Mouse (Mus musculus) layer of hippocampus, adult 8-10 months (tissue): ENCODE data around the gene Ltbp1. TPM values are rescaled to one million over a fixed set of nuclear protein-coding genes. Genes with fewer than 3 reads are reported as not detected.

ENCODE experiments used
- DNase-seq, 2 experiments: peaks; one replicate each; pipeline ENCODE4 v3.0.0; 2022; ENCODE audit warnings: low spot score in 2 of 2
- total RNA-seq, 4 experiments: library from RNA; stranded (reverse); gene quantifications; 2 replicates each; pipeline ENCODE4 v1.2.4; 2022

Gene Ltbp1
- total RNA-seq, 4 experiments from 2014 or later = 5.7 to 9.0 (median 7.4) TPM

DNA sequence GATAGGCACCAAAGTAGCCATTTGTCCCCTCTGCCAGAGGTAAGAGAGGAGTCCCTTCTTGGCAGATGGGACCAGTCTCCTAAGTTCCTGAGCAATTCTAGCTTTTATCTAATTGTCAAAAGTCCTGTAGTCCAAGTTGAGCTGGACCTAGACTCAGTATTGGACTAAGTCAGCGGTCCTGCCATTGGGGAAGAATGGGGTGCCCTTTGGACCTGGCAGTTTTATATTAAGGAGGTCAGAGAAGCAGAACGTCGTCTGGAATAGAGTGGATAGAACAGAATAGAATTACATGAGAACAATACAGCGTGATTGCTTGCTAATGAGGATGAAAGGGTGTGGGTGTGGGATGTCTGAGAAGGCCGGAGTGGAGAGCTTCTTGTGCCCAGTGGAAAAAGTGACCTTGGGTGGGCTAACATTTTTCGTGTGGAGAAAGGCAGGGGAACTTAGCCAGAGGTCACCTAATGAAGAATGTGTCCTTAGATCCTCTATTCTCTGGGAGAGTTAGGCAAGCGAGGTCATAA is 167.4 kb downstream of the Ltbp1 start:
- no peak for DNase-seq

DNA sequence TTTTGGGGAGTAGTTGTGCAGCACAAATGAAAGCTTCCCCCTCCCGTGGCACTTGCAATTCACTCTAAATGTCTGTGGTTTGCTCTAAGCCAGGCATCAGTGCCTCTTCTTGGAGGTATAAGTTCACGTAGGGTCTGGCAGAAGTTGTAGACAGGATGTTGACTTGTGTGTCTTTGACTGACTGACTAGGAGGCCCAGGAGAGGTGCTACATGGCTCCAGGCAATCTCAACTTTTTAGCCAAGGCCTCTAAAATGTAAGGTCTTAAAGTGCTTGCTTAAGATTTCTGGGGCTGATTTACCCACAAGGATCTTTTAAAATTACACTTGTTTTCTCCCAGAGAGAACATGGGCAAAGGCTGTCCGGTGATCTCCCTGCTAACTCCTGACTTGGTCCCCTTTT is 169.1 kb downstream of the Ltbp1 start:
- DNase-seq = no peak

DNA sequence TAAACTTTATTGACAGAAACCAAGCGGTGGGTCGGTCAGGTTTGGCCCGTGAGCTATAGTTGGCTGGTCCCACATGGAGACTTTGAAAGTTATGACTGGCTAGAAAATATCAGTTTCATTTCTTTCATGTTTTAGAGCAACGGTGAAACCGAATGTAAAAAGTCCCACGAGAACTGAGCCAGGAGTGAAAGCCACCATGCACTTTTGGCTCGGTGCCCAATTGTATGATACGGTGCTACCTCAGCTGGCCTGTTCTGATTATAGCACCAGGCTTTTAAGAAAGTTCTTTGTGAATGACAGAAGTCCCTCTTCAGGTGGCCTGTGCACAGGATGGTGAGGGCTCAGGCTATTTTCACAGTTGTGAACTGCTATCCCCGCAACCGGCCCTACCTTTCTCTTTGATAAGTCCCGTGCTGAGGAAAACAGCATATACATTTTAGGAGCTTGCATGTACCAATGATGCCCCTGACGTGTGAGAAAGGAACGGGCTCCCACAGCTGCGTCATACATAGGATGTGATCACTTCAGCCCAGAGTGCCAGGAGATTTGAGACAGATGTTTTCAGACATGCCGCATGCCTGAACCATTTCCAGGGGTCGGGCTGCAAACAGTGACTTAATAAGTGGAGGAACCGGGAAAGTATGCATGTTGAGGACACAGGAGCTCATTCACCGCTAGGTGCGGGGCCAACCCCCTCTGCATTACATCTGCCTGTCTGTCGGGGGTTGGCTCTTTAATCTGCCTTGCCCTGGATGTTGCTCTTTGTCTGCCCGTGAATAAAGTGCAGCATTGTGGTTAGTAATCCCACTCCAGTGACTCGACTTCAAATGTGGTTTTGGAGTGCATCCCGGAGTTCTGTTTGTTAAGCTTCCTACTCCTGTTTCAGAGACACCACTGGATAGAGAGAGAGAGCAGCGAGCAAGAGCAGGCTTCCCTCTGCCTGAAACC is 172.8 kb downstream of the Ltbp1 start:
- DNase-seq = peak; percentile 6 to 16

DNA sequence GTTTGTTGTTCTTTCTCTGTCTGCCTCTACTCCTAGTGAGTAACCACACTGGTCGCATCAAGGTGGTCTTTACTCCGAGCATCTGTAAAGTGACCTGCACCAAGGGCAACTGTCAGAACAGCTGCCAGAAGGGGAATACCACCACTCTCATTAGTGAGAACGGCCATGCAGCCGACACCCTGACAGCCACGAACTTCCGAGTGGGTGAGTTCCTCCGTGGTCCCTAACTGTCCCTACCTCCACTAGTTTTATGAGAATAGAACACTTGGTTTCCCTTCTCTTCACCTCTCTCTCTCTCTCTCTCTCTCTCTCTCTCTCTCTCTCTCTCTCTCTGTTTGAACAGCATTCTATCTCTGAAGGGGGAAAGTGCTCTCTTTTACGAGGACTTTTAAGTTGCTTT is 173.6 kb downstream of the Ltbp1 start:
- DNase-seq = no peak

DNA sequence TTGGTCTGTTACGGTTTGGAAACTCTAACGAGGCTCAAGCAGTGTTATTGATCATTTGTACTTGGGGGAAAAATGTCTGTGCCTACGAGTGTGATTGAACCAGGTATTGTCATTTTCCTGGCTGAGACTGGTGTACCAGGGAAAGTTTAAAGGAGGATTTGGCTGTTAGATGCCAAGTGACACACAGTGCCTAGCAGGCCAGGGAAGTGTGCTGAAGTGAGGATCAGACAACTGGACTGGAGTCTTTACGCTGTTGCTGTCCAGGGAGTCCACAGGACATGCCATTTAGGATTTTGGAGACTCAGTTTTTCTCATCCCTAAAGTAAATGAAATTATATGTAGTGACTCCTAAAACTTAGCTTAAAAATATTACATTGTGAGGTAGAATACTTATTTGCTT is 174.9 kb downstream of the Ltbp1 start:
- DNase-seq = no peak

DNA sequence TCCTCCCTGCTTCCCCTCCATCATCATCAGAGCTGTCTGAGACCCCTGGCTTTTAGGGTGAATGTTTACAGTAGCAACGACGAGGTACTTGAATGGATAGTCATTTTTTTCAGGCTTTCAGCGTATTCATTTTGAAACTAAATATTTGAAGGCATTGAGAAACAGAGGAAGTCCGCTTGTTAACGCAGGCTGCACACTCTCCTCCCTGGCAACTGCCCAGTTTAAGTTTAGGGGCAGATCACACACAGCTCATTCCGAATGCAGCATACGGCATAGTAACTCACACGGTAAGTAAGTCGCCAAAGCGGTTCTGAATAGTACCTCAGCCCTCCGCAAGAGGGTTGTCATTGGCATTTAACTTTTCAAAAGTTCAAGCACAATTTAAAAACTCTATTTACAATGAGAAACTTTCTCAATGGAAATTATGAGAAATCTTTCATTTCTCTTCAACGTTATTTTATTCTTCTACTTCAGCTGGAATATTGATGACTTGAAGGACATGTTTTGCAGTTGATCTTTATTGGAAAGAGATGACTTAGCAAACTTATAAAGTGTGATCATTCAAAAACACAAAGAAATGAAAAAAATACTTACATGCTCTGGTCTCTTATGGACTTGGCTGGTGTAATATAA is 175.7 kb downstream of the Ltbp1 start:
- no peak for DNase-seq

DNA sequence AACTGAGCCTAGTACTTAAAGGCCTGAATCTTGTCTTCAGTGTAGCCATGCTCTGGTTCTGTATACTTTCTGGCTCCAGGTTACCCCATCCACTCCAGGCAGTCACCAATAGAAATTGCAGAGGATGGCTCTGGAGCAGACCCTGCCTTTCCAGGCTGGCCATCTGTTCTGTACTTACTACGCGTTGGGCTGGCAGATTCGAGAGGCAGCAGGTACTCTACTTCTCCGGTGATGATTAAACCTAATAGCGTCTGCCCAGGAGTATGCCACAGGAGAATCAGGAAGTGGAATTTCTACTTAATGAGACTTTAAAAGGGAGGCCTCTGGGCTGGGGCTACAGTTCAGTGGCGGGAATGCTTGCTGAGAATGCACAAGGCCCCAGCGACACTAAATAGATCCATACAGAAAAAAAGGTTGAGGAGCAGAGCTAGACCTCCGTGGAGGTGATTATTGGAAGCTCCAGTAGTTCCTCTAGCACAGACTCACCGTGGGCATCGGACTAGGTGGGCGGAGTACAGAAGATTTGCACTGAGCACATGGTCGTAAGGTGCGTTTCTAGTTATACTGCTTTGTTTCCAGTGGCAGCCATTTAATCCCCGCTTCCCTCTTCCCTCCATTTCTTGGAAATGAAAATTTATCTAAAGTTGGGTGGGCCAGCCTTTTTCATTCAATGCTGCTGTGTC is 177.1 kb downstream of the Ltbp1 start:
- DNase-seq = no peak

DNA sequence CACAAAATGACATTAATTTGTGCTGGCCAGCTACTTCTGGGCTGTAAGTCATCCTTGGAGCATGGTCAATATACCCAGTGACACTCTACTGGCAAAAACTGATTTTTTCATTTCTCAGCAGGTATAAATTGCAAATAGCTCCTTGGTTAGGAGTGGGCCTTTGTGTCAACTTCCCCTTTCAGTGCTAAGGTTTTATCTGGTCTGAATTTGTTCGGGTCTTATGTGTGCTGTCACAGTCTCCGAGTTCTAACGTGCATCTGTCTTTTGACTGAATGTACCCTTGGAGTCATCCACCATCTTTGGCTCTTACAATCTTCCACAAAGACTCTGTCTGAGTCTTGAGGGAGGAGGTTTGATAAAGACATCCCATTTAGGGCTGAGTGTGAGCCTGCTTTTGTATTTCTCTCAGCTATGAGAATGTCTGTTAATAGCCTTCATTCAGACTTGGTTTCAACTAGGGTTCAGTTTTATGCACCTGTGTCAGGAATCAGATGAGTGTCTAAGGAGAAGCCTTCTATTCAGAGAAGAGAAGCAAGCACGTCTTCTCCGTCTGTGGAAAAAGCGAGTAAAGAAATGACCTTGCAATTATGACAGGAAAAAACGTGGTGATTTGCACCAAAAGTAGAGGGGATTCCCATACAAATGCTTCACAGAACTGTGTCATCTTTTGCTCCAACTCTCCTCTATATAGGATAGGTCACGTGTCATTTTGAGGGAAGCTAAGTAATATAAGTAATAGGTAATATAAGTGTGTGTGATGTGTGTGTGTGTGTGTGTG is 181.6 kb downstream of the Ltbp1 start:
- no peak for DNase-seq

DNA sequence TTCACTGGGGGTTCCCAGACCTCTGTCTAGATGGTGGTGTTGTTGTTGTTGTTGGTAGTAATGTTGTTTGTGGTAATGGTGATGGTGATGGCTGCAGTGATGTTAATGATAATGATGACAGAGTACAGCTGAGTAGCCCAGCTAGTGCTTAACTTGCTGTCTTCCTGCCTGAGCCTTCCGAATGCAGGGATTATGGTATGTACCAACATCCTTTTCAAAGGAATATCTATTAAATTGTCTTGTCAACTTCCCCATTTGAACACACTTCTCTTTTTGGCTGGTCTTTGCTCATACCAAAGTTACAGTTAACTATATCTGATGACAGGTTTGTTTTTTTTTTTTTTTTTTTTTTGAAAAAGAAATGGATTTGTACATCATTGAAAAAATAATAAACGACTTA is 191.6 kb downstream of the Ltbp1 start:
- no peak for DNase-seq

DNA sequence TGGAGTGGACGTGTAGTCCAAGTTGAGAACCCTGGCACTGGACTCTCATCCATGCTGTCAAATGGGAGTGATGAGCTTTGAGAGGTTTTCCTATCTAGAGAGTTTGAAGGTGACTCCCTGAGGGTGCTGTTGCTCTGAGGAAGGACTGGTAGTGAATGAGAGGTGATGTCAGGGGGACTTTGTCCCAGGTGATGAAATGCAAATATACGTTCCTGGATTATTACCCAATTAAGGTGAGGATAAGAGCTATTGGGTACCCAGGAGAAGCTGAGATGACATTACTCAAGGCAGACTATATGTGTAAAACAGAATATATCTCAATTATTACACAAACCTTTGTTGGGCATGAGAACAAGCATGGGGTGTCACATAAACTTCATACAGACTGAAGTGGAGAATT is 193.4 kb downstream of the Ltbp1 start:
- no peak for DNase-seq

DNA sequence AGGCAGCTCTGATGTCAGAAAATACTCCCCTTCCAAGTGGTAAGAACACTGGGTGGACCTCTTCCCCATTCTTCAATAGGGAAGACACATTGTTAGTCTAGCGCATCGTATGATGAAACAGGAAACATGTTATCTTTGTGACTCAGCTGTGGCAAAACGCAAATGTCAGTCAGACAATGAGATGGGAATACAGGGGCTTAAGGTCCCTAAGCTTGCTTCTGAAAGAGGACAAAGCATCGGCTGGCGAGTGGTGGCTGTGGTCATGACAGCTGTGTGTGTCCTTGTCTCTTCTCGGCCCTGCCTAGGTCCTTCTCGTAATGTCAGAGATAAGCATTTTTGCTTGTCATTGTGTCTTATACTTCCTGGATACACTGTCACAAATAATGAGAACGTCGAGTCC is 194.3 kb downstream of the Ltbp1 start:
- no peak for DNase-seq

DNA sequence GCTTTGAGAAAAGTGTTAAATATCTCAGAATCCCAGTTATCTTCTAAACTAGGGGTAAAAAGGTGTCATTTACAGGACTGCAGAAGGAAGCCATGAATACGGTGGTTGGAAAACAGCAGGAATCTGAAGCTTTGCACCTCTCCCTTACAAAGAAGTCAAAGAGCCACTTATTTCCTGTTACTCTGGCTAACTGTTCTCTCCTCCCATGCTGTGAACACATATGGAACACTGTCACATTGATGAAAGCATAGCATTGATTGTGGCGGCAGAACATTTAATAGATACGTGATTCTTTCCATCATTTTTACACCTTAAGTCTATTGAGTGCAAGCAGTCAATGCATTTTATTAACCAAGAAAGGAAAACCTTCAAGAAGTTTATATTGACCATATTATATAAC is 196.9 kb downstream of the Ltbp1 start:
- DNase-seq = no peak

DNA sequence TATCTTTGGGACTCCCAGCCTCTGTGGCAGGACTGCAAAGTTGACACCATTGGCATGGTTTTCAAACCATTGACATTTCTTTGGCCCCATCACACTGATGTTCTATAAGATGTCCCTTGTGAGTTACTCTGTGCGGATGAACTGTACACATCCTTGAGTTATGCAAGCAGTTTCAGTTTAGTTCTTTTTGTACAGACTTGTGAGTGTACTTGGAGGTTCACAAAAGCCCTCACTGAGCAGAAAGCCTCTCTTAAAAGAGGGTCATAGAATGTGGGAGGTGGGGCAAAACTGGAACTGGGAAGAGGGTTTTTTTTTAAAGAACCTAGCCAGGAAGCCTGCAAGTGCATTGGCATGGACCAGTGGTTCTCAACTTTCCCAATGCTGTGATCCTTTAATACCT is 198.7 kb downstream of the Ltbp1 start:
- DNase-seq = no peak

DNA sequence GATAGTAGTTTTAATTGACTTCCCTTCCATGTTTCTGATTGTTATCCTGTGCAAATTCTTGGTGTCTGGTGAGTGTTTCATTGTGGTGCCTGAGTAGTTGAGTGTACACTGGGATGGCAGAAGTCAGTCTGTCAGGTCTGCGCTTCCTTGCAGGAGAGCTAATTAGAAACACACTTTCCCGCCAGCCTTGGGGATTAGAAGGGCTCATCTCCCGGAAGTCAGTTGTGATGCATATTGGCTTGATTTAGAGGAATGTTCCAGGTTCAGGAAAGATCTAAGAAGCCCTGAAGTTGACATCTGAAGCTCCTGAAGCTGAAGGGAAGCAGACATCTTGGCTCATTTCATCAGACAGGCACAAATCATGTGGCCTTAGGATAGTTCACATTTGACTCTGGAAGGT is 200.9 kb downstream of the Ltbp1 start:
- no peak for DNase-seq

DNA sequence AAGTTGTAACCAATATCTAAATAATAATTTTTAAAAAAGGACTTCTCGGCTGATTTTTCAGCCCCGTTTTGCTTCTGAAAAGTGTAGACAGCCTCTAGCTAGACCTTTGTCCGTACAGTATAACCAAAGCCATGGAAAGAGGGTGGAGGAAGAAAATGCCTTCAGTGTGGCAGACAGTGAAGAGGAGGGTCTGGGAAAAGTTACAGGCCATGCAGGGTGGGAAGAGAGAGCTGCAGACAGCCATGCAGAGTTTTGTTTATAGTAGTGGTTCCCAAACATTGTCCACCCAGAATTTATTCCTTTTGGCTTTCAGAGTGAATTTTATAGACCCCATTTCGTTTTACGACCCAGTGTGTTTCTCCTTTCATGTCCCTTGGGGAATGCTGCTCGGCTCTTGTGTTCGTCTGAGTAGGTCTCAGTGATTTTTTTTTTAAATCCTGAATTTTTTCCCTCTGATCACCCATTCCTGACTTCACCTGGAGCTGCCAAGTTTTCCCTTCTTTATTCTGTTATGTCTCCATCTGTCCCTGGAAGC is 202.9 kb downstream of the Ltbp1 start:
- DNase-seq = no peak

DNA sequence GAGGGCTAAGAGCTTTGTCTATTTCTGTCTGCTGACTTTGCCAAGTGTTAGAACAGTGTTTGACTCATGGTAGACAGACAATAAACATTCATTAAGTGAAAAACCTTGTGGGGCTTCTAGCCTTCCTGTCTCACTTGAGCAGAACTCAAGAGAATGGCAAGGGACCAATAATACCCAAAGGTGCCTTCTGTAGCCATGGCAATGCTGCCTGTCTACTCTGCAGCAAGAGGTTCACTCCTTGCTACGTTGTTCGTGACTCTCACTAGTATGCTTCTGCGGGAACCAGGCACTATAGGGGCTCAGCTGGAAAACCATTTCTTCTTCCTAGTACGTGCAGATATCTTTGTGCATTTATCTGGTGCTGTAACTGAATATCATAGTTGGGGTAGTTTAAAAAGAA is 205.2 kb downstream of the Ltbp1 start:
- DNase-seq = no peak

DNA sequence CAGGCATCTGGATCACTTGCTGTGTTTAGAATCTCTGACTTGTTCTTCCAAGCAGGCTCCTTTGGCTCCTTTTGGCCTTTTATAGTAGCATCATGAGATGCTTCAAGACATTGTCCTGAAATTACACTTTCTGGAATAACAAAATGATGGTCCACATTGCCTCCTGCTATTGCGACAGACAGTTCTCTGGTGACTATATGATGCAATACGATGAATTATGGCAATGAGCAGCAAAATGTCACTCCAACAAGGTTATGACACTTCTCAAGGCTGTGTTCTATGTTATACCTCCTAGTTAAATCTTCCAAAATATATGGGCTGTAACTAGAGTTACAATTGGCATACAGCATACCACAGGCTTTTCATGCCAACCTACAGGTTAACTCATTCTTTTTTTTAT is 211.0 kb downstream of the Ltbp1 start:
- DNase-seq = no peak

DNA sequence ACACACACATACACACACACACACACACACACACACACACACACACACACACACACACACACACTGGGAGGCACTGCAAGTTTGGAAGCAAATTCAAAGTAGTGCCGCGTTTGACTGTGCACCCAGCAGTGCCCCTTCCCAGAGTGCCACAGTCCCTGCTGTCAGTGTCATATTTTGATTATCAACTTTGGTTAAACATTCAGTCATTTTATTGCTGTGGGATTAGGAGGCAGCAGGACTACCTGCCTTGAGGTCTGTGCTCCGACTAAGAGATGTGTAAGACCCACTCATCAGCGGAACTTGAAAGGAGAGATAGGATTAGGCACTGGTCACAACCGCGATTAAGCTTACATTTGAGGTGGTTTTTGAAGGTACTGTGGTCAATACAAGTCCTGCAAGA is 213.3 kb downstream of the Ltbp1 start:
- no peak for DNase-seq

DNA sequence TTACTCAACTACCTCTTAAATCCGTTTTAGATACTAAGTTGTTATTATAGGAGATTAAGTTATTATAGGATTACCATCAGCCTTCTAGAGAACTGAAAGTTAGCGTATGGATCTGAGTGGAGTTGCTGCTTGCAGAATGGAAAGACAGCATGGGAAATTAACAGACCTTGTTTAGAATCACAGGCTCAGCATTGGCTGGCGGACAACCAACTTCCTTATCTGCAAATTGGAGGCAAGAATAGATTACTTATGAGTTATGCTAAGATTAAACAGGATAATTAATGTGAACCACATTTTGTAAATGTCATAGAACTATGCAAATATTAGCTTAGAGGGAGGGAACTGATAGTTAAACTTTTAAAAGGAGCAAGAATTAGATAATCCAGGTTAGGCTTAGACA is 223.0 kb downstream of the Ltbp1 start:
- DNase-seq = no peak

DNA sequence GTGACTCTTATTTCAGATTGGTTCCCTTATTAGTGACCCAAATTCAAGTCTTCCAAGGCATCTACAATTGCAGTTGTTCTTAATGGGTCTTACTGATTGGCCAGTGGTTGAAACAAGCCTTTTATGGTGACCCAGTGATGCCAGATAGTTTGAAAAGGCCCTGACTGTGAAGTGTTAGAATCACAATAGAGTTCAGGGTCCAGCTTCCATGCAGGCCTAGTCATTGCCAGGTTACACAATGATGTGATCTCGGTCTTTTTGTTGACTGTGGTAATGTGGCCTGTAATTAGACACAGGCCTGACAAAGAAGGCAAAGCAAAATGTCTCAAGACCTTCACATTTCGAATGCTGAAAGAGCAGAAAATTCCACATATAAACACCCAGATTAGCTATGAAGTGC is 227.8 kb downstream of the Ltbp1 start:
- DNase-seq = no peak

DNA sequence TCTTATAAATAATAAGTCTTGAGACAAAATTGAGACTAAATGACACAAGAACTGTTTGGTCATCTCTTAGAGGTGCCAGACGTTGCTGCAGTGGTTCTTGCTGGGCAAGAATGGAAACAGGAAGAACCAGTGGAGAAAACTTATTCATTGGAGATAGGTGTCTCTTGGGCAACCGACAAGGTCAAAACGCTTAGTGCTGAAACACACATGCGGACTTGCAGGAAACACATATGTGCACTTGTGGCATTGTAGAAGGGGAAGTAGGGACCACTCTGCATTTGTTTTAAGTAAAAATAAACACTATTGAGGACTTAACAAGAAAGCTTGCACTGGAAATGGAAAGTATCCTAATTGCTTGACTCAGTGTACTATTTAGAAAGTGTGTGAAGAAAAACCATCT is 228.6 kb downstream of the Ltbp1 start:
- DNase-seq = no peak
